Mouse (Mus musculus) kidney, adult 8-10 months (tissue): ENCODE results near the gene Slc38a2.

ENCODE experiments used
- DNase-seq, 2 experiments: peaks; one replicate each; pipeline ENCODE4 v3.0.0; 2022

The Slc38a2 gene

GRCm38 (mm10) chr15:96660590-96661141 is 38.9 kb downstream of the Slc38a2 start:
- DNase-seq = no peak

GRCm38 (mm10) chr15:96658275-96658602 is 41.3 kb downstream of the Slc38a2 start:
- no peak for DNase-seq

- DNase-seq = no peak
Measured at GRCm38 (mm10) chr15:96657576-96658274, 41.8 kb downstream of the Slc38a2 start.

- no peak for DNase-seq
Measured at GRCm38 (mm10) chr15:96655514-96655913, 44.0 kb downstream of the Slc38a2 start.

DNA sequence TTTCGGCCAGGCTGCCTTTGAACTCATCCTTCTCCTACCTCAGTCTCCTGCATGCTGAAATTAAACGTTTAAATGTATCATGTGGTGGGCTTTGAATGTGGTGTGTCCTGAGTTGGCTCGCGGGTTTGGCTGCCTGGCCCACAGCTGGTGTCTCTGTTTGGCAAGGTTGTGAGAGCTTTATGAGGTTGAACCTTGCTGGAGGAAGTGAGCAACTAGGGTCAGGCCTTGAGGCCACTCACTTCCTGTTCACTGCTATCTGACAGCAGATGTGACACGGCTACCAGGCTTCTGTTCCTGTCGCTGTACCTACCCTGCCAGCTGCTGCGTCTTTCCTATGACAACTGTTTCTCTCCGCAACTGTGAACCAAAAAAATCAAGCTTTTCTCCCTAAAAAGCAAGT is 44.8 kb downstream of the Slc38a2 start:
- no peak for DNase-seq

GRCm38 (mm10) chr15:96653011-96653410 is 46.5 kb downstream of the Slc38a2 start:
- DNase-seq = no peak

DNA sequence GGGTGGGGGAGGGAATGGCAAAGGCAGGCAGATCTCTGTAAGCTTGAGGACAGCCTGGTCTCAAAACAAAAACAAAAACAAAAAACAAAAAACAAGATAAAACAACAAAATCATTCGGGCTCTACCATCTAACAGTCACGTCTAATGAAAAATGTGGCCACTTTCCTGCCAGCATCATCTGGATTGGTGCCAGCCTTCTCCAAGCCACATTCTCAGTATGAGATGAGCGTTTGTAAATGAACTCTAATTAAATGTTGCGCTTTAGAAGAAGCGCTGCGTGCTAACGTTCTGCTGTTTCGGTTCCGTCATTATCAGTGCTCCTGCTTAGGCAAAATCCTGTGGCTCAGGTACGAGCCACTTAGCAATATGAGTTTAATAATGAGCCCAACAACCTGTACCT is 47.0 kb downstream of the Slc38a2 start:
- DNase-seq = no peak

DNA sequence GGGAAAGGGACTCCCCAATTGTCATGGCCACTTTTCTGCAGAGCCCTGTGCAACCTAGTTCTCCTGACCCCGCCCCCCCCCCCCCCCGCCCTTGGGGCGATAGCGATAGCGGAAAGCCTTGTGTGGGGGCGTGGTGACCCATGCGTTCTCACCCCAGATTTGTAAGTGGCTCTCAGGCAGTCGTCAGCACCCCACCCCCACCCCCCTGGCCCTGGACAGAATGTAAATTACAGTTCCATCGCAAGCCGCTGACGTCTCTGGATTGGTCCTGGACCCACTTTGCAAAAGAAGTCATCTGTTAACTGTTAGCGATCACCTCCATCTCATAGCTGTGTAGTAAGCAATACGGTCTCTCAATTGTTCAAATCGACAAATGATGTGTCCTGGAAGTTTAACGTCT is 52.2 kb downstream of the Slc38a2 start:
- no peak for DNase-seq

DNA sequence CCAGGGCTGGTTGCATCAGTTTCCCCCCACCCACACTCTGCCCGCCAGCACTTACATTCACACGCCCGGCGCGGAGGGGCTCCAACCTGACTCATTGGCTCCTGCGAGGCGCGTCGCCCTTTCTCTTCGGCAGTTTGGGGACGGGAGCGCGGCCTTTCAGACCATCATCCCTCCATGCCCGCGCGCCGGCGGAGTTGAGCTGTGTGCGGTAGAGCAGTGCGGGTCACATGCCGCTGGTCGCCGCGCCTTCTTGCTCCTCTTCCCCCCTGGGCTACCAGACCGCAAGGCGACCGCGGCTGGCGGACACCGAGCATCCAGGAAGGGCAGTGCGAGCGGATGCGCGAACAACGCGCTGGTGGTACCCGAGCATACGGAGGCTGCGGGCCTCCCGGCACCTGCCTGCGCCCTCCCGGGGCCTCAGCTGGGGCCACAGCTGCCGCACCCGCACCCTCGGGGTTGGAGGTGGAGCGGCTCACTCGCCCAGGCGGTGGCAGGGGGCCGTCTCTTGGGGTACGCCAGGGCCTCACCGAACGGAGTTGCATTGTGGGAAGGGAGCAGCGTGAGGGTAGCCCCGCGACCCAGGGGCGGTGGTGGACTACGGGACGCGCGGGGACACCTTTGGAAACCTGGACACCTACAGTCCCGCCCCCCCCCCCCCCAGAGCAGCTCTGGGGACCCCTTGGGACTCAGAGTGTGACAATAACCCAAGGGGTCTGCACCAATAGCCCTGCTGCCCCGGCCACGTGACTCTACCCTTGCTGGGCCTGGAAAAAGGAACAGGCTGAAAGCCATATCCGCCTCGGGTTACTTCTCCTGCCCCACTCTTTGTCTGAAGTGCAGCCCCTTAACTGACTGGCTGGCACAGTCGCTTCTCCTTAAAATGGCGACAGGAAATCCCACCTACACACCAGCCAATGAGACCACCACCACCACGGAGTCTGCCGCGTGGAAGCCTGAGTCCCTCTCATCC is 56.8 kb downstream of the Slc38a2 start, which contains the start of gene Slc38a1:
Slc38a1 (minus strand) TSS at position 478 of the 970 bp plus-strand sequence.
- DNase-seq = no peak

DNA sequence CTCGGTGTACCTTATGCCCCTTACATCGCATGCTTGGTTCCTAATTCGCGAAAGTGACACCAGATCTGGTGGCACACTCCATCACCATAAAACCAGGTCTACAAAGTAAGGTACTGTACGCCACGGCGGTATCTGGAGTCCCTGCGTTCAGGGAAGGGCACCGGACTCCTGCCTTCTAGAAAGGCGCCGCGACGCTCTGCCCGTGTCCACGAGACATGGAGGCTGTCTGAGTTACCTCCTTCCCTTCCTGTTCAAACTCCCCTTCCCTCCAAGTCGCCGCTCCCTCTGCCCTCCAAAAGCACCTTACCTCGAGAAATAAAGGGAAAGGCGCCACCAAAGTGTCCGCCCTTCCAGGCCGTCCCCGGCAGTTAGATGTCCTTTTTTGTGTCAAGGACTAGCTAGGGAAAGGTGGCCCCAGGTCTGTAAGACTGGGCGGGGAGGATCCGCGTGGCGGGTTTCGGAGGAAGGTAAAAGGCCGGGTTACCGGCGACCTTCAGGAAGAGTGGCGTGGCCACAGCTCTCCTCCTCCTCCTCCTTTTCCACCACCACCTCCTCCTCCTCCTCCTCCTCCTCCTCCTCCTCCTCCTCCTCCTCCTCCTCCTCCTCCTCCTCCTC is 57.6 kb downstream of the Slc38a2 start:
- no peak for DNase-seq

DNA sequence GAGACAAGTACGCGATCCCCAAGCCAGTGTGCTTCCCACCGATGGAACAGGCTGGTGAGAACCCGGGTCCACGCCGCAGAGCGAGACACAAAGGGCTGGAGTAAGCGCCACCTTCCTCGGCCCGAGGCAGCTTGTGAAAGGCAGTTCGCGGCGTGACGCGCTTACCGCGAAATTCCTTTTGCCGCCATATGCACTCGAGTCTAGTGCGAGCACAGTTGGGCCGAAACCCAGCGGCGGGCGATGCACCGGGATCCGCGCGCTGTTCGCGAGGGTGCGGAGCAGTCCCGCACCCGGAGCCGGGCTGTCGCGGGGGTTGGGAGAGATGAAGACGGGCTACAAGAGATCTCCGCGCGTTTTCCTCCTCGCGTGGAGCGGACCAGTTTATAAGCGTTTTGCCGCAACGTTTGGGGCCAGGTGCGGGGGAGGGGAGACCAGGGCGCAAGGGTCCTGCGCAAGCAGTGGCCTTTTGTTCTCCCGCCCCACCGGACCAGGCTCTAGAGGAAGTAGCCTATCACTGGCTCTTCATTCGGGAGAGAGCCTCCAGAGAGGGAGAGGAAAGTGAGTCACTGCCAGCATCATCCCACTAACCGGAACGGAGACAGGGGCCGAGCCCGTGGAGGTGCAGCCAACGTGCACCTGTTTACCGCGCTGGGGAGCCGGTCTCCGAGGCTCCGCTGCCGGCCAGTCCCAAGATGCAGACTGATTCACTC is 58.3 kb downstream of the Slc38a2 start:
- peak in 1 of 2 experiments; percentile 10 for DNase-seq

- no peak for DNase-seq
Measured at GRCm38 (mm10) chr15:96640291-96640985, 59.1 kb downstream of the Slc38a2 start.

DNA sequence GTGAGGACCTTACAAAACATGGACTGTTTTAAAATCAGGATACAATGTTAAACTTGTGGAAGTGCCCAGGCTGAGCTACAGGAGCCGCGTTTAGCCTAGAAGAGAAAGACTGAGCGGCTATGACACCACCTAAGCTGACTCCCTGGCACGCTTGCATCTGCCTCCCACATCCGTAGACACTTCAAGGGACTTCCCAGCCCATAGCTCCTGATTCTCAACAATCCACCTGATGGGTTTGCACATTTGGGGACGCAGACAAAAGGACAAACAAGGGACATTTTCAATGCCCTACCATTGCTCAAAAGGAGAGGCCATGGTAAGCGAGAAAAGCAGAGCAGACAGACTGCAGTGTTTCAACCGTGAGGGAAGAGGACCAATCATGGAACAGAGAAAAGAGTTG is 59.9 kb downstream of the Slc38a2 start:
- no peak for DNase-seq

GRCm38 (mm10) chr15:96638656-96639055 is 60.9 kb downstream of the Slc38a2 start:
- DNase-seq = no peak

DNA sequence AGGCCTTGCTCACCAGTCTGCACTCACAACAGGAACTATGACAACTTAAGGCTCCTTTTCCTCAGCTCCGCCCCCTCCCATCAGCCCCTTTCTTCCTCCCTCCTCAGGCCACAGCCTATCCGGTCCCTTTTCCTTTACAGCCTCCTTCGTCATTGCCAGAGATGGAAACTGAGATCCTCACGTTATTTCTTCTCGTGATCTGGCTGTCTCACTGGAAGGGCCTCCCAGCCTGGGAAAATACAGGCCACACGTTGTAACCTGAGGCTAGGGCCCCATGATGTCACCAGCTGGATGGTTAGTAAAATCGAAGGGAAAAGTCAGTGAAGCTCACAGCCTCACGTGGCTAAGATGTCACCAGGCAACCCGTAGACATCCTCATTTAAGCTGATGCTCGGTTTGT is 61.4 kb downstream of the Slc38a2 start:
- no peak for DNase-seq
